8 mouse cellular contexts compared by ENCODE assay signal in the genomic region with DNA sequence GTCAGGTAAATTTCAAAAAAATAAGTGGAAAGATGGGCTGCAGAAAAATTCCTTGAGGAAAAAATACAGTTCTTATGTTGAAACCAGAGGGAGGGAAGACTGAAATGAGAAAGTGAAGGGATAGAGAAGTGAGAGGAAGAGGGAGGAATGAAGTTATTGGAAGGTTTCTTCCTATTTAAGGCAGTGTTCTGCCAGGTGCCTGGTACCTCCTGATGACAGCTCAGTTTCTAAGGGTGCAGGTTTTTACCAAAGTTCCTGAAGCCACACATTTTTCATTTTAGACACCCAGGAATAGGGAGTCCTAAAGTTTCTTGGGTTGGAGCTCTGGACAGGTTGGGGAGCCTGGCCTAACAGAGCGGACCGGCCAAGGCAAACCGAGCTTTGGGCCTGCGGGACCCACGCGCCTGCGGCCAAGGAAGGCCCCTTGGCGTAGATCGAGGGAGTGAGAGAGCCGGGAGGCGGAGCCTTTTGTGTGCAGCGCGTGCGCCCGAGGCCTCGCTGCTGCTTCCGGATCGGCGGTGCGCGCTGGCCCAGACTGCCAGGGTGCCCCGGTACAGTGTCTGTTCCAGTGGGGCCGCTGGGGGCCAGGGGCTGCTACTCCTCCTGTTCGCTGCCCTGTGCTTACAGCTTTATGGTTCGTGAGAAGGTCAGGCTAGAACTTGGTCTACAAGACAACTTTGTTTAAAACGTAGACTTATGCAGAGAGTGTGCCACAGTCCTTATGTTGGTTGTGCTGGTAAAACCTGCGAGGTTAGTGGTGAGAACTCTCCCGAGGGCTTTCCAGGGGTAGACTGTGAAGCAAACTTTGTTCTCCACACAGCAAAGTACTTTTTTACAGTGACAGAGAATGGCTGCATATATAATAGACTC. TPM values are rescaled to one million over a fixed set of nuclear protein-coding genes. Genes with fewer than 3 reads are reported as not detected.
A peak's percentile ranks its signal among the peaks of the same experiment; 100 is the strongest.
DNase-seq lines count a peak whose midpoint lies in the region; ATAC-seq and TF ChIP-seq lines count a peak whose summit lies in the region.

No protein-coding gene starts in this region.

- peak; percentile 89 for TF ChIP-seq POLR2A in CH12.LX (IDR thresholded peaks at IDR 0.05; ENCODE audit: low read depth, low read length)

- under 1% methylated on average over 28 of the region's 28 CpGs for WGBS in heart, embryonic 16.5 days

- TF ChIP-seq RAD21 in CH12.LX (IDR thresholded peaks at IDR 0.05; ENCODE audit: low read depth, low read length) = no peak

- no peak for TF ChIP-seq CTCF in CH12.LX (conservative IDR thresholded peaks at IDR 0.05 in 1 of 2, IDR thresholded peaks at IDR 0.05 in 1 of 2; ENCODE audit: low read depth in 2 of 2, low read length in 2 of 2)

- in situ Hi-C loops in CH12.LX (cut with MboI; ENCODE audit: low pct_ligation_motif_present, low pct_unique_long_range_greater_than_20kb, low sequenced_read_pairs) = no loop called here

- peaks cover 11 to 74% of the 10 kb centered on the region in 2 experiments for H3K4me1 ChIP-seq in CH12.LX (ENCODE audit: control insufficient read depth in 1 of 2, insufficient read depth in 2 of 2)
- H3K4me1 ChIP-seq in erythroblast, embryonic 14.5 days (ENCODE audit: control insufficient read depth) = peaks cover 35% of the 10 kb centered on the region
- H3K4me1 ChIP-seq in heart, embryonic 16.5 days (ENCODE audit: control insufficient read depth, insufficient read depth, low read length) = peaks cover 41% of the 10 kb centered on the region

- no peaks in the 10 kb centered on the region for H3K27me3 ChIP-seq in CH12.LX (replicated peaks)
- H3K27me3 ChIP-seq in erythroblast, embryonic 14.5 days (ENCODE audit: control insufficient read depth) = no peaks in the 10 kb centered on the region
- no peaks in the 10 kb centered on the region for H3K27me3 ChIP-seq in heart, embryonic 16.5 days (ENCODE audit: control insufficient read depth, insufficient read depth, low read length)

- dilution Hi-C loops in CH12.LX (cut with MboI; ENCODE audit: extremely low pct_ligation_motif_present, extremely low pct_unique_long_range_greater_than_20kb, low sequenced_read_pairs) = no loop called here

- TF ChIP-seq EP300 in CH12.LX (IDR thresholded peaks at IDR 0.05; ENCODE audit: low read length) = no peak

- H3K79me2 ChIP-seq in CH12.LX (replicated peaks; ENCODE audit: control insufficient read depth, extremely low read depth, insufficient read depth, poor library complexity, severe bottlenecking) = peaks cover 67% of the 10 kb centered on the region

- peak; percentile 89 for DNase-seq in CH12.LX (ENCODE audit: extremely low read depth)
- DNase-seq in adrenal gland, postnatal 25 days = peak; percentile 81
- DNase-seq in kidney, postnatal 25 days = peak; percentile 78 to 89
- peak; percentile 80 to 87 for DNase-seq in lung, postnatal 4 days
- peak; percentile 78 for DNase-seq in retina, postnatal 1 day
- DNase-seq in urinary bladder, postnatal 14 days (ENCODE audit: low spot score) = peak; percentile 73

- H3K27ac ChIP-seq in CH12.LX (ENCODE audit: insufficient read depth, low read depth) = peak overlapping the region; percentile 26; the same call in 1 of the 2 replicates
- H3K27ac ChIP-seq in heart, embryonic 16.5 days (ENCODE audit: low read length) = peak overlapping the region; percentile 87

- ATAC-seq in heart, embryonic 16.5 days (replicated peaks; ENCODE audit: extremely low read depth, insufficient read depth, low FRiP score) = peak; percentile 92

- peak overlapping the region; percentile 70 for H3K9ac ChIP-seq in CH12.LX (ENCODE audit: insufficient read depth, low read depth)
- H3K9ac ChIP-seq in heart, embryonic 16.5 days (ENCODE audit: low read length) = peak overlapping the region; percentile 75

- peaks cover 0 to 8% of the 10 kb centered on the region in 2 experiments for H3K36me3 ChIP-seq in CH12.LX (replicated peaks in 1 of 2; ENCODE audit: control insufficient read depth in 1 of 2, insufficient read depth in 1 of 2, low read length in 1 of 2)
- H3K36me3 ChIP-seq in erythroblast, embryonic 14.5 days (ENCODE audit: control insufficient read depth) = peaks cover 3% of the 10 kb centered on the region; the same call in 1 of the 2 replicates
- no peaks in the 10 kb centered on the region for H3K36me3 ChIP-seq in heart, embryonic 16.5 days (ENCODE audit: control insufficient read depth, insufficient read depth)

- peak overlapping the region; percentile 56 to 65 (median 57) for H3K4me3 ChIP-seq in CH12.LX (replicated peaks in 1 of 3; ENCODE audit: low read depth in 2 of 3, low read length in 2 of 3, poor library complexity in 1 of 3)
- H3K4me3 ChIP-seq in erythroblast, embryonic 14.5 days (replicated peaks) = peak overlapping the region; percentile 71
- H3K4me3 ChIP-seq in heart, embryonic 16.5 days (ENCODE audit: low read length) = peak overlapping the region; percentile 57

- H3K9me3 ChIP-seq in CH12.LX (replicated peaks; ENCODE audit: low read length) = no peaks in the 10 kb centered on the region
- H3K9me3 ChIP-seq in erythroblast, embryonic 14.5 days (ENCODE audit: control insufficient read depth, low read length) = no peaks in the 10 kb centered on the region
- H3K9me3 ChIP-seq in heart, embryonic 16.5 days (replicated peaks; ENCODE audit: control insufficient read depth, low read length) = no peaks in the 10 kb centered on the region

- peak overlapping the region; percentile 83 for H3K4me2 ChIP-seq in CH12.LX (ENCODE audit: insufficient read depth, low read depth, poor library complexity, severe bottlenecking)
- H3K4me2 ChIP-seq in heart, embryonic 16.5 days (ENCODE audit: low read depth, low read length) = peak overlapping the region; percentile 69

TF ChIP-seq in CH12.LX, 34 proteins besides CTCF, POLR2A, EP300 and RAD21:
- TF ChIP-seq CHD1 (IDR thresholded peaks at IDR 0.05; ENCODE audit: low read depth, low read length) (peak; percentile 81; the same call in 1 of the 2 replicates), TCF12 (IDR thresholded peaks at IDR 0.05; ENCODE audit: low read depth, low read length) (peak; percentile 49; the same call in 1 of the 2 replicates), ELF1 (IDR thresholded peaks at IDR 0.05; ENCODE audit: low read depth, low read length) (peak; percentile 97), NRF1 (IDR thresholded peaks at IDR 0.05; ENCODE audit: low read depth, low read length) (peak; percentile 95), UBTF (IDR thresholded peaks at IDR 0.05; ENCODE audit: low read depth, low read length) (peak; percentile 92), POLR2AphosphoS2 (IDR thresholded peaks at IDR 0.05; ENCODE audit: low read depth, low read length) (0 out of 2 replicates have a peak, but pooled peaks have one; percentile 38), IRF4 (IDR thresholded peaks at IDR 0.05; ENCODE audit: low read depth, low read length) (peak; percentile 58; the same call in 1 of the 2 replicates), MAFK (IDR thresholded peaks at IDR 0.05; ENCODE audit: insufficient replicate concordance, low read length) (no peak), MAX (IDR thresholded peaks at IDR 0.05; ENCODE audit: low read length) (peak; percentile 85), KAT2A (IDR thresholded peaks at IDR 0.05; ENCODE audit: insufficient replicate concordance, low read length) (no peak), SIN3A (IDR thresholded peaks at IDR 0.05; ENCODE audit: low read length) (peak; percentile 71), SMC3 (IDR thresholded peaks at IDR 0.05; ENCODE audit: low read depth, low read length) (no peak), BHLHE40 (IDR thresholded peaks at IDR 0.05; ENCODE audit: low read depth, low read length) (0 out of 2 replicates have a peak, but pooled peaks have one; percentile 41), MYC (IDR thresholded peaks at IDR 0.05; ENCODE audit: low read depth, low read length) (peak; percentile 60; the same call in 1 of the 2 replicates), HCFC1 (IDR thresholded peaks at IDR 0.05; ENCODE audit: low read depth, low read length) (peak; percentile 56), ZC3H11A (IDR thresholded peaks at IDR 0.05; ENCODE audit: low read depth, low read length) (no peak), PAX5 (IDR thresholded peaks at IDR 0.05; ENCODE audit: low read length) (no peak), MXI1 (IDR thresholded peaks at IDR 0.05; ENCODE audit: low read depth, low read length) (peak; percentile 83; the same call in 1 of the 2 replicates), NELFE (IDR thresholded peaks at IDR 0.05; ENCODE audit: low read depth, low read length) (peak; percentile 65)

RNA-seq across cellular contexts. Expression of a gene that starts 19.5 kb away (rescaled TPM):
- 19.5 and 23.2 TPM in 2 replicates for total RNA-seq in CH12.LX (2012; rRNA removed)
- total RNA-seq in CH12.LX (2014; rRNA removed) = 28.6 and 30.4 TPM in 2 replicates
- 36.6 and 39.9 TPM in 2 replicates for polyA plus RNA-seq in CH12.LX (2012; ENCODE audit: insufficient read length, low read depth)
- 62.4 and 67.5 TPM in 2 replicates for total RNA-seq in adrenal gland, postnatal 25 days (2021)
- polyA plus RNA-seq in erythroblast, embryonic 14.5 days (2012) = 0.05 and 0.12 TPM in 2 replicates
- 40.7 and 41.5 TPM in 2 replicates for polyA plus RNA-seq in heart, embryonic 16.5 days (2015; fragmentation: Nextera tagmentation; extraction: Ambion mirVana)

Comparison
In these comparisons a context has a peak if more than half of its experiments do, and no peak if none do; other contexts are left out.
1. Peak in every context shown above with its lines: DNase-seq, ATAC-seq, H3K4me3 ChIP-seq and H3K27ac ChIP-seq.
2. RNA of a gene that starts 19.5 kb away (polyA plus RNA-seq): 40.7 to 41.5 TPM in heart, embryonic 16.5 days and 36.6 to 39.9 TPM in CH12.LX; 0.05 to 0.12 TPM in erythroblast, embryonic 14.5 days; every median in the first group is over 10 times any median in the second.